Mouse (Mus musculus) embryonic stem cell, embryonic (primary cell): Measurements from ENCODE around the gene Pnpla1.

Experiments
- CTCF ChIA-PET, 4 experiments: fragments of 300-600 bp in 2 of 4; fragments of 350-600 bp in 2 of 4; sonication (Branson Sonifier 250); formaldehyde crosslinking; loops; one replicate each; lab custom pipeline; 2022; ENCODE audit warnings: inconsistent platforms in 2 of 4; lab: Charles Lee
- POLR2A ChIA-PET, 4 experiments: fragments of 300-600 bp in 2 of 4; fragments of 350-600 bp in 2 of 4; sonication (Branson Sonifier 250); formaldehyde crosslinking; loops; one replicate each; lab custom pipeline; 2022; ENCODE audit warnings: antibody characterized with exemption in 4 of 4, inconsistent platforms in 1 of 4; lab: Charles Lee

The Pnpla1 gene

DNA sequence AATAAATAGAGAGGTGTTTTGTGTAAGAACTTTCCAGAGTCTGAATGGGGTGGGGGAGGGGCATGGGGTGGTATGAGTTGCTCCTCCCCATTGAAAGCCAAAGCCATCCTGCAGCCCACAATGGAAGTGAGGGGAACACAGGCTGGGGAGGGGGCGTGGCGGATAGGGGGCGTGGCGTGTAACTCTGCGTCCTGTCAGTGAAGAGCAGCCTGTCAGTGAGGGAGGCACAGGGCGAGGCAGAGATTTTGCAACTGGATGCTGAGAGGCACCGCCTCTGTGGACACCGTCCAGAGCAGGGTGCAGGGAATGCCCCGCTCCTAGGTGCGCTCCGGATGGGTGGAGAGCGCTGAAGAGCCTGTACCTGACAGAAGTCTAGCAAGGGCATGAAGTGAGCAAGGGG lies at the start of gene Pnpla1:
Gene Pnpla1 (plus strand): TSS at position 207 of the 400 bp plus-strand sequence.
- ChIA-PET POLR2A (no interaction called here), CTCF (no interaction called here)

DNA sequence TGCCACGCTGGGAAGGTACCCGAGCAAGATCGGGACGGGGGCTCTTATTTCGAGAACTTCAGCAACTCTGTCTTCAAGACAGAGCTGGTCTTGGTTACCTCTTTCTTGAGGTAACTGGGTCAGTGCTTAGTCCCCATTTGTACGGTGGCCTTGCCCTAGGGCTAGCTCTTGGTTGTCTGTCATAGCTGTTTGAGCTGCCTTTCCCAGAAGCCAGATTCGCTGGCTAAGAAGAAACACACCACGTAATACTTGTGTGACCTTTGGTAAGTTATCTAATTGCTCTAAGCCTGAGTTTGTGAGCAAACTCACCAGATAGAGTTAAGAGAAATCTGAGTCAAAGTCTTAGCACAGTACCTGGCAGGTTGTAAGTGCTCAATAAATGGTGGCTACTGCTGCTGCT lies 49.5 kb upstream of the Pnpla1 start:
- POLR2A ChIA-PET = interaction anchor here in 2 of 4 experiments (0.5 to 4.0 kb wide), 14 partner anchors 10 to 255 kb away, joined by 3 to 41 read pairs (median 4); partner anchors contain the start of gene Brpf3 (in 1 of the 2)
- CTCF ChIA-PET = interaction anchor here in 1 of 4 experiments (0.6 kb wide), 2 partner anchors 95 to 107 kb away, joined by 3 to 6 read pairs; no protein-coding TSS in a partner anchor

DNA sequence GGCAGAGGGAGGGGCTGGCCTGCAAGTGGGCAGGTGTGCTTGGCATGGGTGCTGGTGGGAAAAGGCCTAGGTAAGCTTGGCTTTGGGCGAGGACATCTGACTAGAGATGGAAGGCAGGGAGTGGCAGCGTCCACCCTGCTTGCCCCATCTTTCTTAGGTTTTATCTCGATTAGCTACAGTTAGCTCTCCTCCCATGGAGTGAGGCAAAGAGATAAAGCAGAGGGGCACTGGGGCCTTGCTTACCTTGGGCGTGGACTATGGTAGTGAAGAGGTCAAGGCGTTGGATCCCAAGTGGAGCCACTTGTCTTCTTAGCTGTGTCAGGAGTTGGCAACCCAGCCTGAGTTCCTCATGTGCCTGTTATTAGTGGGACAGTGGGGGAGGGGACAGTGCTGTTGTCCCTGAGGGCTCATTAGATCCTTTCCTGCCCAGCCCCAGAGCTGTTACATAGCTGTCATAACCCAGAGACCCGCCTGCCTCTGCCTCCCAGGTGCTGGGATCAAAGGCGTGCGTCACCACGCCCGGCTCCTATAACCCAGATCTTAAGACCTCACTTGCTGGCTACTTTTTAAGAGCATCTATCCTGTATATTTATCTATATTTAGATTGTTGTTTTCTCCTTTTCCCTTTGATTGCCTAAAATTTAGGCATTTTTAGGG lies 48.9 kb upstream of the Pnpla1 start:
- ChIA-PET POLR2A (interaction anchor here in 3 of 4 experiments (0.5 to 4.0 kb wide), 18 partner anchors 8 to 256 kb away, joined by 3 to 41 read pairs (median 4); partner anchors contain the start of gene Brpf3 (in 3 of the 3)), CTCF (interaction anchor here in 1 of 4 experiments (0.9 to 1.4 kb wide), 2 partner anchors 71 to 73 kb away, joined by 3 read pairs; no protein-coding TSS in a partner anchor)

DNA sequence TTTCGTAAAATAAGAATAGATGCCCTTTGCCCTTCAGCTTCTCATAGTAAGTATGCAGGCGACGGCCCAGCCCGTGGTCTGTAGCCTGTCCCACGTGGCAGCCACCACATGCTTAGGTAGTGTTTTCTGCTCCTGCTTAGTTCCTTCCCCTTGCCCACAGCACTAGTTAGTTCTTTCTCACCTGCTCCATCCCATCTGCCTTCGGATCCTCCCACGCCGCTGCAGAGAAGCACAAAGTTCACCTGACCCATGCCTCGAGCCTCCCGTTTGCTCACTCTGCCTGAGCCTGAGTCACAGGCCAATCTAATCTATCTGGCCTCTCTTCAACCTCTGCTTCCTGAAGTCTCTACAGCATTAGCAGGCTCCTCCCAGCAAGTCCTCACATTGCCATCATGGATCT lies 45.9 kb upstream of the Pnpla1 start:
- ChIA-PET CTCF (interaction anchor here in 3 of 4 experiments (0.7 to 1.1 kb wide), 4 partner anchors 11 to 359 kb away, joined by 3 to 4 read pairs (median 4); partner anchors contain the start of gene Brpf3 (in 1 of the 3)), POLR2A (interaction anchor here in 3 of 4 experiments (0.7 to 3.8 kb wide), 11 partner anchors 9 to 140 kb away, joined by 3 to 23 read pairs (median 3); partner anchors contain the start of genes Brpf3 (in 2 of the 3) and Kctd20 (in 1 of the 3))

DNA sequence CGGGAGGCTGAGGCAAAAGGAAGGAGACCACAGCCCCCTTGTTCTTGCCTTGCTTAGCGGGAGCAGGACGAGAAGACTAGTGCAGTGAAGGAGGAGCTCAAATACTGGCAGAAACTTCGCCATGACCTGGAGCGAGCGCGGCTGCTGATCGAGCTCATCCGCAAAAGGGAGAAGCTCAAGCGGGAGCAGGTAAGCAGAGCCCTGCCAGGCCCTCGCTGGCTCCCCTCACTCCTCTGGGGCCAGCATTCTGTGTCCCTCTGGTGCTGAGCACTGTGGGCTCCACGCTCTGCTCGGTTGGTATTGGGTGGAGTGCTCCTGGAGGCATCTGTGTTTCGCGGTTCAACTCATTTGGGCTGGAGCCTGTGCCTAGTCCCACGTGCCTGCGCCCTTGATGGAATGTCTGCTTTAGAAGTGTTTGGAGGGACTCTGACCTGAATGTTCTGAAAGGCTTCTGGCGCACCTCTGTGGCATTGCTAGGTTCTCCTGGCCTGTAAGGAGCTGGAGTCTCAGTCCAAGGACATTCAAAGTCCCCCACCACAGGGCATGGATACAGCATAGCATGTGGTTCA lies 43.6 kb upstream of the Pnpla1 start:
- CTCF ChIA-PET = interaction anchor here in 3 of 4 experiments (0.5 to 1.9 kb wide), 5 partner anchors 13 to 65 kb away, joined by 3 to 6 read pairs (median 4); partner anchors contain the start of gene Brpf3 (in 1 of the 3)
- POLR2A ChIA-PET = interaction anchor here (0.6 to 4.7 kb wide), 23 partner anchors 9 to 217 kb away, joined by 3 to 36 read pairs (median 4); partner anchors contain the start of gene Brpf3 (in 2 of the 4)

DNA sequence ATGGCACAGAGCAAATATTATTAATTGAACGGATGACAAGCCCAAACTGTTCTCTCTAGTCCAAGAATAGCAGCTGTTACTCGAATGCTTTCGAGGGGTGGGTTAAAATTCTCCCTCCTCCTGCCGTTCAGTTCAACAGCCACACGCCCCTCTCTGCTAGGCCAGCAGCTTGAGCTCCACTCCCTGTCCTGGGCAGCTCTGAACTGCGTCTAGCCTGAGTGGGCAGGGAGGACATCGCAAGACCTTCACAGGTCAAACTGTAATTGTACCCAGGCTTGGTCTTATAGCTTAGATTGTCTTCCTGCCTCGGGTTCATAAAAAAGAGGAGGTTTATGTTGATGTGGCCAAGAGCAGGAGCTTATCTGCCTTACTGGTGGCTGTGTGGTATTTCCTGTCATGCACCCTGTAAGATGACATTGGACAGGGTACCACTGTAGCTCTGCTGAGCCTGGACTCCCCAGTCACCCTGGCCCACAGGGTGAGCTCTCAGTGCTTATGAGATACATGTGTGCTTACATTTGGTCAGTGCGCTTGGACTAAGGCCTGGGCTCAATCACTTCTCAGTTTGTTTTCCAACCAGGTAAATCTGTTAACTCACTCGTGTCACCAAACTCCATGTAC lies 42.7 kb upstream of the Pnpla1 start:
- ChIA-PET POLR2A (interaction anchor here (0.6 to 4.7 kb wide), 24 partner anchors 9 to 419 kb away, joined by 3 to 36 read pairs (median 4); partner anchors contain the start of gene Brpf3 (in 2 of the 4)), CTCF (interaction anchor here in 2 of 4 experiments (0.6 to 1.5 kb wide), 4 partner anchors 28 to 64 kb away, joined by 3 to 6 read pairs (median 5); no protein-coding TSS in a partner anchor)

DNA sequence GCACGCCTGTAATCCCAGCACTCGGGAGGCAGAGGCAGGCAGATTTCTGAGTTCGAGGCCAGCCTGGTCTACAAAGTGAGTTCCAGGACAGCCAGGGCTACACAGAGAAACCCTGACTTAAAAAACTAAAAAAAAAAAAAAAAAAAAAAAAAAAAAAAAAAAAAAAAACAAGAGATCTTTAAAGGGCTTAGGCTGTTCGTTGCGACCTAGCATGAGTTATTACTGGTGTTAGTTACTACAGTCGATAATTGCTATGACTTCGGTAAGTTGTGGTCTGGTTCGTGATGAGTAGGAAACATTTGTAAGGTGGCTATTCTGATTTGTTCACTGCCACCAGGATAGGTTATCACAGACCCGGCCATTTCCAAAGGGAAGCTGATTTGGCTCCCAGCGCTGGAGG lies 41.9 kb upstream of the Pnpla1 start:
- CTCF ChIA-PET = interaction anchor here in 1 of 4 experiments (0.6 kb wide), 2 partner anchors 10 to 42 kb away, joined by 3 to 5 read pairs; no protein-coding TSS in a partner anchor
- POLR2A ChIA-PET = interaction anchor here (0.6 to 4.7 kb wide), 16 partner anchors 8 to 79 kb away, joined by 3 to 36 read pairs (median 4); partner anchors contain the start of gene Brpf3 (in 2 of the 4)

DNA sequence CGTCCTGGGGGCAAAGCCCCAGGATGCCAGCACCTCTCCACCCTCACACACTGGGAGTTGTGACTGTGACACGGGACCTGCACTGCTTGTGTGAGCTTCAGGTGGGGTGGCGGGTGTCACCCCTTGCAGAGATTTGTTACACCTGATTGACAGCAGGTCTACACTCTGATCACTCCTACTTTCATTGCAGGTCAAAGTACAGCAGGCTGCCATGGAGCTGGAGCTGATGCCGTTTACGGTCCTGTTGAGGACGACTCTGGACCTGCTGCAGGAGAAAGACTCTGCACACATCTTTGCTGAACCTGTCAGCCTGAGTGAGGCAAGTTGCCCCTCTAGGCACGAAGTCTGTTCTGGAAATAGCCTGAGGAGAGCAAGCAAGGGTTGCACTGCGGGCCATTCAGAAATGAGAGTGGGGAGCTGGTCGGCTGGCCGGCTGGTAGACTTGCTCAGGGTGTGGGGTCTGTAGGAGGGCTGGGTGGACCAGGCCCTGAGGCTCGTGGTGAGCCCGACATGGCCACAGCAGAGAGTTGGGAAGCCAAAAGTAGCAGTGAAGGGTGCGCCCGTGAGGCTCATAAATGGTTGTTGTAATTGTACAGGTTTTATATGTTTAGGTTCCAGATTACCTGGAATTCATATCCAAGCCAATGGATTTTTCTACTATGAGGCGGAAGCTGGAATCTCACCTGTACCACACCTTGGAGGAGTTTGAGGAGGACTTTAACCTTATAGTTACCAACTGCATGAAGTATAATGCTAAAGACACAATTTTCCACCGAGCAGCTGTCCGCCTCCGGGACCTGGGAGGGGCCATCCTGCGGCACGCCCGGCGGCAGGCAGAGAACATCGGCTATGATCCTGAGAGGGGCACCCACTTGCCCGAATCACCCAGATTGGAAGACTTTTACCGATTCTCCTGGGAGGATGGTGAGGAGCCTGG lies 41.1 kb upstream of the Pnpla1 start:
- CTCF ChIA-PET = interaction anchor here in 2 of 4 experiments (0.6 to 1.0 kb wide), 2 partner anchors 9 to 18 kb away, joined by 3 to 4 read pairs; no protein-coding TSS in a partner anchor
- POLR2A ChIA-PET = interaction anchor here (0.6 to 4.7 kb wide), 16 partner anchors 9 to 955 kb away, joined by 3 to 36 read pairs (median 4); partner anchors contain the start of gene Brpf3 (in 2 of the 4)

DNA sequence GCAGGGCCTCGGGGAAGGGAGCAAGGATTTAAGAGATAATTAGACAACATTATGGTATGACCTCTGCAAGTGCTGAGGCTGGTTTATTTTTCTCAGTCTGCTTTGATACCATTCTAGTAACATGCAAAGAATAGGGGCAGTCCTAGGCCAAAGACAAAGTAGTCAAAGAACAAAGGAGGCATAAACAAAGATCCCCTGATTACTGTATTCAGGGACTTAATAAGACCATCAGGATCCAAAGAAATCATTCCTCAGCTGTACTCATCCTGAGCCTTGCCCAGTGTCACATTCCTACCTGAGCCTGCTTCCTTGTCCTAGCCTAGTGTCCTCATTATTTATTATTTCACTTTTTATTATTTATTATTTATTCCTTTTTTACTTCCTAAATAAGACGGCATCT lies 38.0 kb upstream of the Pnpla1 start:
- CTCF ChIA-PET = interaction anchor here in 1 of 4 experiments (1.2 kb wide), 1 partner anchor 56 kb away, joined by 3 read pairs; no protein-coding TSS in a partner anchor

DNA sequence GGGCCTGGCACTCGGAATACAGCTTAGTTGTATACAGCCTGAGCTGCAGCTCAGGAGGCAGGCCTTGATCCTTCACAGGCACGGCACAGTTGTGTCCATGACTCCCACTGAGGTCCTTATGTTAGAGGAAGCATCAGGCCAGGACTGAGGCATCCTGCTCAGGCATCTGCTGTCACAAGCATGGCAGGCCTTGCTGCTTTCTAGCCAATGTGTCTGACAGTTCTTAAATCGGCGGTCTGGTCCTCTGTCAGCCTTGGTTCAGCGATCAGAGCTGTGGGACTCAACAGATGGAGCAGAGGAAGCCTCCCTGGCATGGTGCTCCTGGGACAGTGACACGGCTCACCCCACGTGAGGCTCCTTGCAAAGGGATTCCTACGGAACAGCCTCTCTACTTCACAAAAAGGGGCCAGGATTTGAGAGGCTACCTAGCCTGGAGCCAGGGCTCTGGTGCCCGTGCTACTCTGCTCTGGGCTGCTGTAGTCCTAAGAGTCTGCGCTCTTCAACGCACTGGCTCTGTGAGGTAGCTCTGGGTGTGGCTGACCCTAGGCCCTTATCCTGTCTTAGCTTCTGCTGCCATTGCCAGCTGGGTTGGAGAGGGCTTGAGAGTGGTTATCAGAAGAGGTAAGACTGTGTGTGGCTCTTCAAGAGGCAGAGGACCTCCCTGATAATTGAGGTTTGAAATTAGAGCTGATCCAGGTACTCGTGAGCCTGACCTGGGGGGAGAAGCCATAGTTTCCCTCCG lies 35.0 kb upstream of the Pnpla1 start:
- ChIA-PET POLR2A (interaction anchor here in 3 of 4 experiments (0.9 to 4.9 kb wide), 18 partner anchors 9 to 38 kb away, joined by 3 to 23 read pairs (median 6); partner anchors contain the start of gene Brpf3 (in 1 of the 3)), CTCF (interaction anchor here in 1 of 4 experiments (1.1 to 2.2 kb wide), 4 partner anchors 9 to 46 kb away, joined by 4 to 5 read pairs (median 4); no protein-coding TSS in a partner anchor)

More for the DNA sequence above, 38.0 kb upstream of the Pnpla1 start:
- POLR2A ChIA-PET = interaction anchor here in 2 of 4 experiments (0.7 to 3.7 kb wide), 7 partner anchors 11 to 108 kb away, joined by 3 to 14 read pairs (median 6); partner anchors contain the start of gene Brpf3 (in 2 of the 2)

DNA sequence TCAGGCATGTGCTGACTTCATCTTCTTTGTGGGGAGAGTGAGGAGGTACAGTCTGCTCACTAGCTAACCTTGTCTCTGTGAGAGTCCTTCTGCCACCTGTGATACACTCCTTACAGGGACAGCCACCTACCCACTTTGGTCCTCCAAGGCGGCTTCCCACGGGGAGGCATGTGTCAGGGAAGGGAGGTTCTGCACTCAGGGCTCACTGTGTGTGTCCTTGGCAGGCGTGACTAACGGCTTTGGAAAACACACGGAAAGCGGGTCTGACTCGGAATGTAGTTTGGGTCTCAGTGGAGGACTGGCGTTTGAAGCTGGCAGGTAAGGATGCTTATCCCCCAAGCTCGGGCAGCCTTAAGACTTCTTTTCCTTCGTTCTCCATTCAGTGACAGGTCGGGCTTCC lies 34.5 kb upstream of the Pnpla1 start:
- CTCF ChIA-PET = interaction anchor here (0.5 to 2.2 kb wide), 7 partner anchors 9 to 60 kb away, joined by 3 to 5 read pairs (median 4); no protein-coding TSS in a partner anchor
- POLR2A ChIA-PET = interaction anchor here (0.6 to 4.9 kb wide), 17 partner anchors 9 to 56 kb away, joined by 3 to 23 read pairs (median 6); partner anchors contain the start of gene Brpf3 (in 1 of the 4)

DNA sequence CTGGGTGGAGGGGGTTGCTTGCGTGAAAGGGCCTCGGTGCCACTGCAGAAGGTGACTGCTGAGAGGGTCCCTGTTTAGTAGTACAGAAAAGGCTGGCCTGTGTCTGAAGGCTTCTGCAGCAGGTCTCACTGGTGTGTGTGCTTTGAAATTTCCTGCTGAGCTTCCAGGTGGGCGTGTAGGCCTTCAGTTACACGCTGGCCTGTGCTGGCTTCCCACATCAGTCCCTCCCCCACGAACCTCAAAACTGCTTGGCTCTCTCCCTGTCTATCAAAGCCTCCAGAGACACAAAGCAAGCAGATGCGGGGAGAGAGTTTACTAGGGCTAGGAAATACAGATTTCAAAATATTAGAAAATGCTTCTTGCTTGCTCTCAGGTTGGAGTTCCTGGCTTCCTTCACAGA lies 33.3 kb upstream of the Pnpla1 start:
- POLR2A ChIA-PET = interaction anchor here (0.5 to 4.9 kb wide), 17 partner anchors 9 to 369 kb away, joined by 3 to 23 read pairs (median 4); no protein-coding TSS in a partner anchor

DNA sequence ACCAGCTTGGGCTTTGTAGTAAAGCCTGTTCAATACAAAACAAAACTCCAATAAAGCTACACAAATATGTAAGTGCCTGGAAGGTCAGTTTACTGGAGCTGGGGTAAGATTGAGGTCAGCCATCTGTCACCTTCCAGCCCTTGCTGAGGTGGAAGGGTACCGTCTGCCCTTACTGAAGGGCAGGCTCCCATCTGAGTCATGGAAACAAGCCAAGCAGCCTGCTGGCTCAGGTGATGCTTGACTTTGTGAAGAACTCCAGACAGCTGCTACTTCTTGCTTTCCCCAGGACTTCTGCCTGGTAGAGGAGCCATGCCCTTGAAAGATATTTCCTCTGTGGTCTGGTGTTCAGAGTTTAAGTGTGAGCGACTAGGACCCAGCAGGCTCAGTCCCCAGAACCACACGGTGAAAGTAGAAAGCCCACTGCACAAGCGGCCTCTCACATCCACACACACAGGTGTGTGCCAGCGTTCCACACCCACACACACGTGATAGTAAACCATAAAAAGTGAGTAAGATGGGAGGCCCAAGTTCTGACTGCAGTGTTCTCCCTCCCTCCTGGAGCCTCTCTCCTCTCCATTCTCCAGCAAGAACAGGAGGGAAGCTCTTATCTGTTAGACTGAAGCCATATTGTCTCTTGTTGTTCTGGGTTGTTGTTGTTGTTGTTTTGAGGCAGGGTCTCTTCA lies 32.7 kb upstream of the Pnpla1 start:
- POLR2A ChIA-PET = interaction anchor here in 3 of 4 experiments (0.5 to 4.9 kb wide), 20 partner anchors 7 to 168 kb away, joined by 3 to 23 read pairs (median 4); no protein-coding TSS in a partner anchor

More for the DNA sequence above, 33.3 kb upstream of the Pnpla1 start:
- CTCF ChIA-PET = interaction anchor here in 3 of 4 experiments (0.5 to 1.2 kb wide), 4 partner anchors 62 to 1146 kb away, joined by 3 to 9 read pairs (median 4); no protein-coding TSS in a partner anchor

DNA sequence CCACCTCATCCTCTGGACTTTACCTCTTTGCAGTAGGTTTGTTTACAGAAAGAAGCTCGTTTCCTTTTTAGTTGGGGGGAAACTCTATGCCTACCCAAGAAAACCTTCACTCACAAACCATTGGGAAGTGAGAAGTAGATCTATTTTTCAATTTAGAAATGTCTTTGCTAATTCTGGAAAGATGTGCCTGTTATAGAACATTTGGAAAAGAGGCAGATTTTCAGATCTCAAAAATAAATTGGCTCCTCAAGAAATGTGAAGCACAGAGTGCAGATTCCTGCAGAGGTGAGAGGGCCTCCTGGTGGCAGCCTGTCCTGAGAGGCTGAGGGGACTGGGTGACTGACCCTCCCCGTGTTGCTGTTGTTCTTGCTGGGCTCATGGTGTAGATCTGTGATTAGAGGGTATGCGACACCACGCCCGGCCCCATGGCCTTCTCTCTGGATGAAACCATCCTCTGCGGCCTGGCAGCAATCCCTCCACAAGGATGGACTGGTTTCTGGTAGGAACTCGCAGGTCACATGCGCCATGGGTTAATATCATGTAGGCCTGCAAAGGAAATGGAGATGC lies 30.5 kb upstream of the Pnpla1 start:
- ChIA-PET CTCF (no interaction called here), POLR2A (interaction anchor here in 2 of 4 experiments (1.1 to 2.7 kb wide), 5 partner anchors 8 to 27 kb away, joined by 3 to 8 read pairs (median 3); no protein-coding TSS in a partner anchor)

More for the DNA sequence above, 32.7 kb upstream of the Pnpla1 start:
- CTCF ChIA-PET = interaction anchor here in 2 of 4 experiments (0.7 to 1.0 kb wide), 3 partner anchors 9 to 163 kb away, joined by 3 read pairs; no protein-coding TSS in a partner anchor
